ENCODE assay signal across 9 mouse cellular contexts in genomic region chr10:83776272-83776878, GRCm38 (mm10). TPM values are rescaled to one million over a fixed set of nuclear protein-coding genes. Genes with fewer than 3 reads are reported as not detected.
A peak's percentile ranks its signal among the peaks of the same experiment; 100 is the strongest.
DNase-seq lines count a peak whose midpoint lies in the region; ATAC-seq lines count a peak whose summit lies in the region.
"Had no signal": no experiment of that assay in that cellular context is flagged by ENCODE, and none has a peak within 500 bp of the region (broad histone marks: within the 10 kb centered on the region; RNA-seq: fewer than 3 reads in every experiment).

No protein-coding gene starts in this region.

- H3K4me3 ChIP-seq in heart, embryonic 10.5 days = no peak overlapping the region
- H3K4me3 ChIP-seq in lung, embryonic 15.5 days = 0 out of 2 replicates have a peak overlapping the region, but pooled peaks have one; percentile 7

- H3K4me1 ChIP-seq in heart, embryonic 10.5 days = no peaks in the 10 kb centered on the region
- H3K4me1 ChIP-seq in lung, embryonic 15.5 days = no peaks in the 10 kb centered on the region

- H3K9me3 ChIP-seq in heart, embryonic 10.5 days = peaks cover 10% of the 10 kb centered on the region; the same call in 1 of the 2 replicates
- no peaks in the 10 kb centered on the region for H3K9me3 ChIP-seq in lung, embryonic 15.5 days

- no peaks in the 10 kb centered on the region for H3K27me3 ChIP-seq in heart, embryonic 10.5 days (ENCODE audit: insufficient read depth, poor library complexity, severe bottlenecking)
- H3K27me3 ChIP-seq in lung, embryonic 15.5 days = no peaks in the 10 kb centered on the region

- ATAC-seq in lung, embryonic 15.5 days (ENCODE audit: borderline replicate concordance, extremely low read depth, low FRiP score, low TSS enrichment) = no peak

- peak; percentile 80 for DNase-seq in heart, adult 11 months
- DNase-seq in heart, embryonic 10.5 days (ENCODE audit: low spot score) = no peak
- peak; percentile 68 for DNase-seq in R1 (ENCODE audit: low read depth, low spot score)
- peak; percentile 80 to 83 for DNase-seq in cerebellum, postnatal 14 days
- DNase-seq in gastrocnemius, postnatal 10 days = peak; percentile 67
- DNase-seq in kidney, postnatal 36 days = peak; percentile 56 to 79
- DNase-seq in right cerebral cortex, postnatal 4 days = peak; percentile 77

- no peak overlapping the region for H3K27ac ChIP-seq in heart, embryonic 10.5 days
- no peak overlapping the region for H3K27ac ChIP-seq in lung, embryonic 15.5 days

- no peaks in the 10 kb centered on the region for H3K36me3 ChIP-seq in heart, embryonic 10.5 days
- no peaks in the 10 kb centered on the region for H3K36me3 ChIP-seq in lung, embryonic 15.5 days

- WGBS in heart, embryonic 10.5 days = 42% methylated on average over 11 of the region's 11 CpGs
- WGBS in lung, embryonic 15.5 days = 36% methylated on average over 11 of the region's 11 CpGs

- H3K9ac ChIP-seq in lung, embryonic 15.5 days = no peak overlapping the region

- 0 out of 2 replicates have a peak overlapping the region, but pooled peaks have one; percentile 24 for H3K4me2 ChIP-seq in lung, embryonic 15.5 days

RNA-seq across cellular contexts. Expression of gene 1500009L16Rik, which starts 53.7 kb away (rescaled TPM):
- polyA plus RNA-seq in heart, embryonic 10.5 days (2016; fragmentation: Nextera tagmentation; extraction: Ambion mirVana) = 14.4 and 28.3 TPM in 2 replicates
- total RNA-seq in gastrocnemius, postnatal 10 days (2021) = 1 to 10 TPM; 5.1 to 5.2 TPM
- 43.4 and 44.0 TPM in 2 replicates for polyA plus RNA-seq in lung, embryonic 15.5 days (2015; fragmentation: Nextera tagmentation; extraction: Ambion mirVana)
- total RNA-seq: neutrophil, adult 5-6 weeks had no signal
